Mouse (Mus musculus): Measurements from ENCODE around the gene Ikzf2.
A peak's percentile ranks its signal among the peaks of the same experiment; 100 is the strongest.

The Ikzf2 gene

GRCm38 (mm10) chr1:69659779-69660178 is 27.3 kb downstream of the Ikzf2 start:
- DNase-seq (ENCODE audit: low spot score): no peak

- no peak for DNase-seq (ENCODE audit: low spot score)
These were observed 29.0 kb downstream of the Ikzf2 start for GRCm38 (mm10) chr1:69658051-69658450.

GRCm38 (mm10) chr1:69657455-69657854 is 29.6 kb downstream of the Ikzf2 start:
- DNase-seq (ENCODE audit: low spot score): no peak

- DNase-seq (ENCODE audit: low spot score): no peak
These were observed 30.1 kb downstream of the Ikzf2 start for GRCm38 (mm10) chr1:69656929-69657328.

GRCm38 (mm10) chr1:69656047-69656782 is 30.8 kb downstream of the Ikzf2 start:
- no peak for DNase-seq (ENCODE audit: low spot score)

- no peak for DNase-seq (ENCODE audit: low spot score)
These were observed 31.7 kb downstream of the Ikzf2 start for GRCm38 (mm10) chr1:69655368-69655767.

GRCm38 (mm10) chr1:69654955-69655354 is 32.1 kb downstream of the Ikzf2 start:
- no peak for DNase-seq (ENCODE audit: low spot score)

GRCm38 (mm10) chr1:69653419-69653818 is 33.6 kb downstream of the Ikzf2 start:
- no peak for DNase-seq (ENCODE audit: low spot score)

GRCm38 (mm10) chr1:69643138-69643537 is 43.9 kb downstream of the Ikzf2 start:
- DNase-seq (ENCODE audit: low spot score): no peak

- DNase-seq (ENCODE audit: low spot score): no peak
These were observed 45.1 kb downstream of the Ikzf2 start for GRCm38 (mm10) chr1:69641986-69642385.

GRCm38 (mm10) chr1:69638321-69638720 is 48.7 kb downstream of the Ikzf2 start:
- no peak for DNase-seq (ENCODE audit: low spot score)

- DNase-seq (ENCODE audit: low spot score): no peak
These were observed 49.1 kb downstream of the Ikzf2 start for GRCm38 (mm10) chr1:69637907-69638306.

- no peak for DNase-seq (ENCODE audit: low spot score)
These were observed 52.8 kb downstream of the Ikzf2 start for GRCm38 (mm10) chr1:69634259-69634658.

- DNase-seq (ENCODE audit: low spot score): no peak
These were observed 56.5 kb downstream of the Ikzf2 start for GRCm38 (mm10) chr1:69630508-69630907.

GRCm38 (mm10) chr1:69629513-69629912 is 57.5 kb downstream of the Ikzf2 start:
- no peak for DNase-seq (ENCODE audit: low spot score)

GRCm38 (mm10) chr1:69612076-69612475 is 75.0 kb downstream of the Ikzf2 start:
- no peak for DNase-seq (ENCODE audit: low spot score)

- DNase-seq (ENCODE audit: low spot score): peak; percentile 18
These were observed 75.8 kb downstream of the Ikzf2 start for GRCm38 (mm10) chr1:69611204-69611725.

GRCm38 (mm10) chr1:69610791-69611190 is 76.3 kb downstream of the Ikzf2 start:
- no peak for DNase-seq (ENCODE audit: low spot score)

GRCm38 (mm10) chr1:69608846-69609245 is 78.2 kb downstream of the Ikzf2 start:
- DNase-seq (ENCODE audit: low spot score): no peak

GRCm38 (mm10) chr1:69606844-69607243 is 80.2 kb downstream of the Ikzf2 start:
- no peak for DNase-seq (ENCODE audit: low spot score)

- DNase-seq (ENCODE audit: low spot score): no peak
These were observed 82.8 kb downstream of the Ikzf2 start for GRCm38 (mm10) chr1:69604213-69604612.

- DNase-seq (ENCODE audit: low spot score): no peak
These were observed 86.1 kb downstream of the Ikzf2 start for GRCm38 (mm10) chr1:69600954-69601353.

GRCm38 (mm10) chr1:69599074-69599772 is 87.8 kb downstream of the Ikzf2 start:
- no peak for DNase-seq (ENCODE audit: low spot score)

Data from lung, postnatal 25 days (tissue).